21 mouse cellular contexts compared by ENCODE assay signal in the genomic region with DNA sequence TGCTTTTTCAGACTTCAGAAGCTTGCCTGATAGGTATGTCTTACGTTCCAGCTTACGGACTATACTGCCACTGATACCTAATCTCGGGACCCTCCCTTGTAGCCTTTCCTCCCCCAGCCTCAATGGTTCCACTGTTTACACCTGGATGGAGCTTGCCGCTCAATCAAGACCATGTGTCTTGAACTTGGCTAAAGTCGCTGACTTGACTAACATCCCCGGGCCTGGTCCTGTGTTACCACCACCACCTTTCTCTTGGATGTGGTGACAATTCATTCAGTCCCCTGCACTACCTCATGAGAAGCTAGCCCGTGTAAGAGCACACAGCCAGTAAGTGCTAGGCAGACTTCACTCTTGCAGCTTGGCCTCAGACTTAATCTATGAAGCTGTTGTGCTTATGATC. TPM values are rescaled to one million over a fixed set of nuclear protein-coding genes. Genes with fewer than 3 reads are reported as not detected.
DNase-seq lines count a peak whose midpoint lies in the region.
"Had no signal": no experiment of that assay in that cellular context is flagged by ENCODE, and none has a peak within 500 bp of the region (broad histone marks: within the 10 kb centered on the region; RNA-seq: fewer than 3 reads in every experiment).

No protein-coding gene starts in this region.

- H3K4me1 ChIP-seq in heart, embryonic 10.5 days = no peaks in the 10 kb centered on the region

- no peaks in the 10 kb centered on the region for H3K36me3 ChIP-seq in heart, embryonic 10.5 days
- H3K36me3 ChIP-seq: G1E had no signal

- H3K27ac ChIP-seq in heart, embryonic 10.5 days = no peak overlapping the region

- 0 out of 2 replicates have a peak, but pooled peaks cover 8% of the 10 kb centered on the region for H3K27me3 ChIP-seq in heart, embryonic 10.5 days (ENCODE audit: insufficient read depth, poor library complexity, severe bottlenecking)
- H3K27me3 ChIP-seq: CH12.LX had no signal

- DNase-seq in heart, adult 11 months = peak; percentile 74
- no peak for DNase-seq in heart, postnatal 4 days
- peak; percentile 63 for DNase-seq in heart, embryonic 10.5 days (ENCODE audit: low spot score)
- DNase-seq in heart, postnatal 25 days (ENCODE audit: low spot score) = no peak
- DNase-seq: adrenal gland, adult 2 months; adrenal gland, adult 8-10 months; adrenal gland, postnatal 10 days; adrenal gland, postnatal 14 days; adrenal gland, postnatal 25 days; adrenal gland, postnatal 36 days; B cell, adult 2 months; cerebellum, adult 11 months; cerebellum, adult 11-12 months; cerebellum, adult 18-20 months had no signal

- intact Hi-C loops in heart, postnatal 25 days (cut with DNase I) = loop anchor here (5.0 kb wide), 1 partner anchor 743 kb away; a partner anchor contains a TSS

- H3K9me3 ChIP-seq in heart, embryonic 10.5 days = no peaks in the 10 kb centered on the region
- H3K9me3 ChIP-seq: G1E had no signal

- no peak overlapping the region for H3K4me3 ChIP-seq in heart, embryonic 10.5 days

- 82% methylated on average over 7 of the region's 7 CpGs for WGBS in heart, embryonic 10.5 days

RNA-seq across cellular contexts. Expression of a gene that starts 6.7 kb away (rescaled TPM):
- total RNA-seq in heart, postnatal 4 days (2021) = 10 to 100 TPM; 90.7 to 95.1 TPM
- polyA plus RNA-seq in heart, embryonic 10.5 days (2016; fragmentation: Nextera tagmentation; extraction: Ambion mirVana) = 155 and 179 TPM in 2 replicates
- 10 to 100 TPM; 73.0 to 75.2 TPM for total RNA-seq in heart, postnatal 25 days (2021)

RNA-seq across cellular contexts. Expression of a gene that starts 36.8 kb away (rescaled TPM):
- total RNA-seq in heart, postnatal 4 days (2021) = not detected
- polyA plus RNA-seq in heart, embryonic 10.5 days (2016; fragmentation: Nextera tagmentation; extraction: Ambion mirVana) = 0.34 TPM in 1 of 2 replicates, not detected in the other
- total RNA-seq in heart, postnatal 25 days (2021) = not detected
- total RNA-seq: adrenal gland, adult 18-20 months; adrenal gland, adult 2 months; adrenal gland, adult 8-10 months; adrenal gland, postnatal 14 days; adrenal gland, postnatal 25 days; adrenal gland, postnatal 36 days; MEL had no signal
- polyA plus RNA-seq: adrenal gland, adult 2 months; C2C12; G1E had no signal

RNA-seq across cellular contexts. Expression of a gene that starts 47.4 kb away (rescaled TPM):
- total RNA-seq in heart, postnatal 4 days (2021) = 10 to 100 TPM; 17.2 to 18.8 TPM
- polyA plus RNA-seq in heart, embryonic 10.5 days (2016; fragmentation: Nextera tagmentation; extraction: Ambion mirVana) = 15.3 and 21.5 TPM in 2 replicates
- total RNA-seq in heart, postnatal 25 days (2021) = 10 to 100 TPM; 10.6 to 13.8 TPM

RNA-seq across cellular contexts. Expression of a gene that starts 47.4 kb away (rescaled TPM):
- total RNA-seq in heart, postnatal 4 days (2021) = not detected
- polyA plus RNA-seq in heart, embryonic 10.5 days (2016; fragmentation: Nextera tagmentation; extraction: Ambion mirVana) = 0.13 TPM in 1 of 2 replicates, not detected in the other
- total RNA-seq in heart, postnatal 25 days (2021) = not detected
- total RNA-seq: CH12.LX, ES-E14, G1E, MEL had no signal
- polyA plus RNA-seq: C2C12; CD4-positive, CD25-positive, alpha-beta regulatory T cell, adult 4 months; G1E had no signal

RNA-seq across cellular contexts. Expression of a gene that starts 57.5 kb away (rescaled TPM):
- 10 to 100 TPM; 15.5 to 16.4 TPM for total RNA-seq in heart, postnatal 4 days (2021)
- 22.5 and 28.1 TPM in 2 replicates for polyA plus RNA-seq in heart, embryonic 10.5 days (2016; fragmentation: Nextera tagmentation; extraction: Ambion mirVana)
- total RNA-seq in heart, postnatal 25 days (2021) = 10 to 100 TPM; 12.3 to 15.4 TPM

Comparison
In these comparisons a context has a peak if more than half of its experiments do, and no peak if none do; other contexts are left out.
1. DNase-seq: peak in heart, adult 11 months (single experiment) and heart, embryonic 10.5 days (single experiment); none in heart, postnatal 4 days (single experiment) and heart, postnatal 25 days (single experiment).